Mouse (Mus musculus): ENCODE results near the gene Hamp.

Hamp gene

GRCm38 (mm10) chr7:30956357-30956751, 12.5 kb upstream of the Hamp start:
- 2% methylated on average over 18 of the region's 49 CpGs for WGBS

GRCm38 (mm10) chr7:30955584-30956356, 11.9 kb upstream of the Hamp start:
- WGBS: 2% methylated on average over 64 of the region's 64 CpGs

GRCm38 (mm10) chr7:30954971-30955520, 11.2 kb upstream of the Hamp start:
- 61% methylated on average over 12 of the region's 12 CpGs for WGBS

- 57% methylated on average over 3 of the region's 3 CpGs for WGBS
Observed at GRCm38 (mm10) chr7:30954036-30954435, 10.2 kb upstream of the Hamp start.

- 82% methylated on average over 6 of the region's 6 CpGs for WGBS
Observed at GRCm38 (mm10) chr7:30953459-30953858, 9.6 kb upstream of the Hamp start.

GRCm38 (mm10) chr7:30952441-30953265, 8.8 kb upstream of the Hamp start:
- WGBS: 92% methylated on average over 16 of the region's 16 CpGs

GRCm38 (mm10) chr7:30949902-30950301, 6.1 kb upstream of the Hamp start:
- WGBS: 78% methylated on average over 3 of the region's 3 CpGs

GRCm38 (mm10) chr7:30945876-30946275, 2.0 kb upstream of the Hamp start:
- 88% methylated on average over 7 of the region's 7 CpGs for WGBS

- 85% methylated on average over 7 of the region's 7 CpGs for WGBS
Observed at GRCm38 (mm10) chr7:30945466-30945865, 1.6 kb upstream of the Hamp start.

GRCm38 (mm10) chr7:30944706-30945105, 874 bp upstream of the Hamp start:
- WGBS: 54% methylated on average over 2 of the region's 2 CpGs

GRCm38 (mm10) chr7:30942365-30942764, 1.5 kb downstream of the Hamp start:
- 60% methylated on average over 3 of the region's 3 CpGs for WGBS

GRCm38 (mm10) chr7:30940070-30940469, 3.8 kb downstream of the Hamp start:
- WGBS: 95% methylated on average over 1 of the region's 1 CpGs

GRCm38 (mm10) chr7:30935422-30936099, 8.3 kb downstream of the Hamp start:
- WGBS: 78% methylated on average over 6 of the region's 6 CpGs

- WGBS: 72% methylated on average over 2 of the region's 2 CpGs
Observed at GRCm38 (mm10) chr7:30924581-30924980, 19.3 kb downstream of the Hamp start, which contains the start of gene Hamp2. Hamp2 (minus strand) TSS chr7:30924681.

GRCm38 (mm10) chr7:30924071-30924470, 19.8 kb downstream of the Hamp start:
- 72% methylated on average over 3 of the region's 3 CpGs for WGBS

GRCm38 (mm10) chr7:30922490-30922889, 21.3 kb downstream of the Hamp start:
- 51% methylated on average over 3 of the region's 3 CpGs for WGBS

- WGBS: 77% methylated on average over 3 of the region's 3 CpGs
Observed at GRCm38 (mm10) chr7:30920217-30920616, 23.6 kb downstream of the Hamp start.

GRCm38 (mm10) chr7:30917219-30917618, 26.6 kb downstream of the Hamp start:
- 49% methylated on average over 4 of the region's 4 CpGs for WGBS

- WGBS: 43% methylated on average over 6 of the region's 6 CpGs
Observed at GRCm38 (mm10) chr7:30916713-30917112, 27.1 kb downstream of the Hamp start.

GRCm38 (mm10) chr7:30914732-30915131, 29.1 kb downstream of the Hamp start, which contains the start of gene Mag:
Mag (minus strand) TSS chr7:30914873.
- 67% methylated on average over 8 of the region's 8 CpGs for WGBS

- WGBS: 75% methylated on average over 6 of the region's 6 CpGs
Observed at GRCm38 (mm10) chr7:30909773-30910172, 34.1 kb downstream of the Hamp start.

- WGBS: 29% methylated on average over 17 of the region's 17 CpGs
Observed at GRCm38 (mm10) chr7:30908992-30909431, 34.8 kb downstream of the Hamp start.
